Mouse (Mus musculus) hindbrain, embryonic 10.5 days (tissue): ENCODE measurements around the gene Ube2ql1. TPM values are rescaled to one million over a fixed set of nuclear protein-coding genes. Genes with fewer than 3 reads are reported as not detected.

Experiments
- DNase-seq: peaks from one replicate; pipeline ENCODE4 v3.0.0-alpha.2; 2017; ENCODE audit warnings: low spot score
- H3K27ac ChIP-seq: fragments of 300-500 bp; sonication (generic); 2 replicates; pipeline ENCODE4 v1.5.1; 2016; ENCODE audit warnings: mild to moderate bottlenecking, moderate library complexity
- H3K27me3 ChIP-seq: fragments of 300-500 bp; sonication (generic); 2 replicates; pipeline ENCODE4 v1.6.1; 2016; ENCODE audit warnings: mild to moderate bottlenecking; ENCODE audit not compliant: poor library complexity, insufficient read depth, severe bottlenecking
- H3K36me3 ChIP-seq: fragments of 300-500 bp; sonication (generic); 2 replicates; pipeline ENCODE4 v1.6.1; 2016; ENCODE audit warnings: mild to moderate bottlenecking, moderate library complexity
- H3K4me1 ChIP-seq: fragments of 300-500 bp; sonication (generic); replicated peaks from 2 replicates; pipeline ENCODE4 v1.6.1; 2016; ENCODE audit warnings: mild to moderate bottlenecking
- H3K4me3 ChIP-seq: fragments of 300-500 bp; sonication (generic); 2 replicates; pipeline ENCODE4 v1.5.1; 2016; ENCODE audit warnings: mild to moderate bottlenecking, moderate library complexity
- H3K9me3 ChIP-seq: fragments of 300-500 bp; sonication (generic); 2 replicates; pipeline ENCODE4 v1.6.1; 2016; ENCODE audit warnings: mild to moderate bottlenecking, moderate library complexity
- WGBS: fragments of 180-500 bp; shearing (Covaris S2); methylation state at CpG from one replicate; pipeline ENCODE4 v1.1.7; 2016; 5-methylcytosine and 5-hydroxymethylcytosine counted together
- polyA plus RNA-seq: library from polyadenylated mRNA; unstranded; fragments of >200 nt; fragmentation: Nextera tagmentation; extraction: Ambion mirVana; gene quantifications from 2 replicates; pipeline ENCODE4 v1.2.1, GENCODE M21; 2016

Ube2ql1 gene
- polyA plus RNA-seq, 1 experiment from 2014 or later = 6.1 TPM

DNA sequence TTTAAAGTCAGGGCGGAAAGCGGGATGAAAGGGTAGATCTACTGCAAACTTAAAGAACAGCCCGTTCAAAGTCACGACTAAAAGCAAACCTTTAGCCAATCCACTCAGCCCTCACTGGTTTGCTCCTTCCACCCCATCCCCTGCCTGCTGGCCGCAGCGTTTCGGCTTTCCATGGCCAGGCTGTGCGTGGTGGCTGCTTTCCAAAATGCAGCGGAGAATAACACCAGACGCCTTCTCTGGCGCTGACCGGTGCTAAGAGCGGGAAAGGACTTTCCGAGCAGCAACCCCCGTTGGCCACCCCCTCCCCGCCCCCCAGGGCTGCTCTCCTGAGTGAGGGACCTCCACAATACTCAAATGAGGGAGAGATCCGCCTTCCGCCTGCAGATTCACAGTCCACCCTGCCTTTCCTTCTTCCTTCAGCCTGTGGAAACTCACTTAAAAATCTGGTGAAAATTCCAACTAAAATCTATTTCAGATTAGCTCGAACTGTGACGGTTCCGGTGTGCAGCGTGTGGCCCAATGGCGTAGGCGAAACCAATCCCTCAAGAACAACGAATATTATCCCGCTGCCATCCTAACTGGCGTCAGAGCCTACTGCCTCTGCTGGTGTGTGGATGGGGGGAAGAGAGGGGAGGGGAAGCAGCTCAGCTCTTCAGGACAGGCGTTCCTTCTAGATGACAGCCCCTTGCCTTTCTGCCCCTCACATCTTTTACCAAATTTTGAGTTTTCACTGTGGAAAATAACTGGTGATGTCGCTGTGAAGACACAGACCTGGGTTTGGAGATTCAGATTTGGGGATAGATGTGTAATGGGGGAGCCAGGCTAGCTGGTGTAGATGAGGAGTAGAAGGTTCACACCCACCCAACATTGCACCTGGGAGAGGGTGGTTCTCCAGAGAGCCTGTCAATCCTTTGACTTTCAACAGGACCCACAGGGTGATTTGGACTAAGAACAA, 919 bp upstream of the Ube2ql1 start:
- Histone ChIP-seq H3K4me1 (peaks cover 28% of the 10 kb centered on the region), H3K27ac (peak overlapping the region; percentile 90), H3K4me3 (peak overlapping the region; percentile 81), H3K9me3 (no peaks in the 10 kb centered on the region), H3K27me3 (peaks cover 54% of the 10 kb centered on the region), H3K36me3 (no peaks in the 10 kb centered on the region)
- DNase-seq = peak; percentile 65
- 2% methylated on average over 29 of the region's 29 CpGs for WGBS

DNA sequence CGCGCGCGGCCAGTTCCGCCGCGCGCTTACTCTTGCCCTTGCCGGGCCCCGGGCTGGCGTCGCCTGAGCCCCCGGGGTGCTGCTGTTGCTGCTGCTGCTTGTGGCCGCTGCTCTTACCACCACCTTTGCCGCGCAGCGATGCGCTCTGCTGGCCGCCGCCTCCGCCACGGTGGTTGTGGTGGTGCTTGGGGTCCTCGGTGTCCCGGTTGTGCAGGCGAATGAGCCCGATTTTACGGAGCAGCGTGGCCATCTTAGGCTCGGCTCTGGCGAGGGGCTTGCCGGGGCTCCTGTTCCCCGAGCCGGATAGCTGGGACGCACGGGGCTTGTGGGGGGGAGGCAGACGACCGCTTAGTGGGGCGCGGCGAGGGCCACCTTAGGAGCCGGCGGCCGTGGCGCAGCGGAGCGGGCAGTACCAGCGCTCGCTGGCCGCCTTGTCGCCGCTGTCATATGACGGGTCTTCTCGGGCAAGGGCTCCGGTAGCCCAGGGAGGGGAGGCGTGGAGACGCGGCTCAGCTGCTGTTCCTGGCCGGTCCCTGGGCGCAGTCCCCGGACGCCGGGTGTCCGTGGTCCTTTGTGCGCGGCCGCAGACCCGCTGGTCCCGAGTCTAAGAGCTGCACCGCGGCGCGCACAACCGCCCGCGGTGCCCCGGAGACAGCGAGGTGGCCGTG, 464 bp downstream of the Ube2ql1 start:
- H3K9me3 ChIP-seq = no peaks in the 10 kb centered on the region
- H3K27ac ChIP-seq = peak overlapping the region; percentile 90
- H3K4me1 ChIP-seq = peaks cover 28% of the 10 kb centered on the region
- peak overlapping the region; percentile 81 for H3K4me3 ChIP-seq
- under 1% methylated on average over 78 of the region's 78 CpGs for WGBS
- H3K27me3 ChIP-seq = peaks cover 61% of the 10 kb centered on the region
- H3K36me3 ChIP-seq = no peaks in the 10 kb centered on the region
- DNase-seq = peak; percentile 75

DNA sequence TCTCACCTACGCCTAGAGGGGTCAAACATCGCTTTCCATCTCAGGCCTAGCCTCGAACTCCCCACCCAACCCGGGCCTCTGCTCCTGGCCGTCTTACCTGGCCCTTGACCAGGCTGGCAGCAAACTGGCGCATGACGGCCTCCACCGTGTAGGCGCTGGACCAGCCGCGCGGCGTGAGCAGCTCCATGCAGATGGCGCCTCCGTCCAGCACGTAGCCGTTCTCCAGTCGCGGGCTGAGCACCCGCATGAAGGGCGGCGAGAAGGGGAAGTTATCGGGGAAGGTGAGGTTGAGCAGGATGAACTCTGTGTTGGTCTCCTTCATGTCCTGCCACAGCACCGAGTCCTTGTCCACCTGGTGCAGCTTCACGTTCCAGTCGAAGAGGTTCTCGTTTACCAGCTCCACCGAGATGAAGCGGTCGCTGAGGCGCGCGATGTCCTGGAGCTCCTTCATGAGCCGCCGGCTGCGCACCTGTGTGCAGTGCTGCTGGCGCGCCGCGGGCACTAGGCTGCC, 1.2 kb downstream of the Ube2ql1 start:
- peaks cover 28% of the 10 kb centered on the region for H3K4me1 ChIP-seq
- no peaks in the 10 kb centered on the region for H3K36me3 ChIP-seq
- peak overlapping the region; percentile 81 for H3K4me3 ChIP-seq
- WGBS = under 1% methylated on average over 40 of the region's 40 CpGs
- peak overlapping the region; percentile 90 for H3K27ac ChIP-seq
- H3K9me3 ChIP-seq = no peaks in the 10 kb centered on the region
- H3K27me3 ChIP-seq = peaks cover 61% of the 10 kb centered on the region
- peak; percentile 66 for DNase-seq

DNA sequence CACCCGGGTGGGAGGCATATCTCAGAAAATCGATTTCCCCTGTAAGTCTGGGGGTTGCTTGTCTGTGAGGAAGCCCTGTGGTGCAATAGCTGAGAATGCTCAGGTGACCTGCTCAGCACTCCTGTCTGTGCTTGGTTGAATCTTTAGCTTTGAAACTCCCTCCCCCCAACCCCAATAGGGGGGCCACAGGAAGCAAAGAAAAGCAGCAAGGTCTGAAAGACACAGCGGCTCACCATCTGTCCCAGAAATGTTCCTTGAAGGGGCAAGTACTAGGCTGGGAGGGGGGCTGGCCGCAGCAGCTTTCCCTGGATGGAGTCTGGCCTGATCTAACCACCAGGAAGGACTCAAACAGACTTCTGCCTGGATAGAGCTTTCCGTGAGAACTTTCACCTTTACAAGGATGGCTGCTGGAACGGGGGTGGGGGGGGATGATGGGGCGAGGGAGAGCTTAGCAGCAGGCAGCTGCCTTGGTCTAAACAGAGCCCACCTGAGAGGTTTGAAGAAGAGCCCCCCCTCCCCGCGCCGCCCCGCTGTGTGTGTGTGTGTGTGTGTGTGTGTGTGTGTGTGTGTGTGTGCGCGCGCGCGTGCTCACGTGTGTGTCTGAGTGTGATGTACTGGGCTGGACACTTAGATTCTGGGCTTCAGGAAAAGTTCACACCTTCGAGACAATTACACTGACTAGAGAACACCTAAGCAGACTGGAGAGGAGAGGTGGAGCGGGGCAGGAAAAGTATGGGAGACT, 2.1 kb downstream of the Ube2ql1 start:
- no peaks in the 10 kb centered on the region for H3K9me3 ChIP-seq
- H3K4me3 ChIP-seq = peak overlapping the region; percentile 81
- WGBS = 14% methylated on average over 16 of the region's 19 CpGs
- H3K27me3 ChIP-seq = peaks cover 61% of the 10 kb centered on the region
- H3K36me3 ChIP-seq = peaks cover under 1% of the 10 kb centered on the region; the same call in 1 of the 2 replicates
- peaks cover 28% of the 10 kb centered on the region for H3K4me1 ChIP-seq
- peak; percentile 9 for DNase-seq
- H3K27ac ChIP-seq = peak overlapping the region; percentile 90; the same call in 1 of the 2 replicates

GRCm38 (mm10) chr13:69732636-69733035, 7.1 kb downstream of the Ube2ql1 start:
- WGBS = 89% methylated on average over 6 of the region's 6 CpGs
- H3K4me1 ChIP-seq = peaks cover 4% of the 10 kb centered on the region
- no peaks in the 10 kb centered on the region for H3K9me3 ChIP-seq
- no peak for DNase-seq
- H3K27ac ChIP-seq = no peak overlapping the region
- peaks cover 16% of the 10 kb centered on the region; the same call in 1 of the 2 replicates for H3K36me3 ChIP-seq
- H3K4me3 ChIP-seq = no peak overlapping the region
- peaks cover 27% of the 10 kb centered on the region for H3K27me3 ChIP-seq

- WGBS = 95% methylated on average over 3 of the region's 3 CpGs
These were observed 14.3 kb downstream of the Ube2ql1 start for GRCm38 (mm10) chr13:69725376-69725775.

GRCm38 (mm10) chr13:69721141-69721540, 18.5 kb downstream of the Ube2ql1 start:
- WGBS = 10% methylated on average over 6 of the region's 6 CpGs
- H3K9me3 ChIP-seq = no peaks in the 10 kb centered on the region
- no peak for DNase-seq
- no peak overlapping the region for H3K27ac ChIP-seq
- H3K4me1 ChIP-seq = peaks cover 25% of the 10 kb centered on the region
- no peaks in the 10 kb centered on the region for H3K27me3 ChIP-seq
- no peak overlapping the region for H3K4me3 ChIP-seq
- H3K36me3 ChIP-seq = no peaks in the 10 kb centered on the region

More at GRCm38 (mm10) chr13:69725376-69725775, 14.3 kb downstream of the Ube2ql1 start:
- H3K4me3 ChIP-seq = no peak overlapping the region
- H3K9me3 ChIP-seq = no peaks in the 10 kb centered on the region
- no peak for DNase-seq
- H3K36me3 ChIP-seq = peaks cover 9% of the 10 kb centered on the region
- H3K27me3 ChIP-seq = no peaks in the 10 kb centered on the region
- 0 out of 2 replicates have a peak, but pooled peaks cover 10% of the 10 kb centered on the region for H3K4me1 ChIP-seq
- H3K27ac ChIP-seq = no peak overlapping the region

DNA sequence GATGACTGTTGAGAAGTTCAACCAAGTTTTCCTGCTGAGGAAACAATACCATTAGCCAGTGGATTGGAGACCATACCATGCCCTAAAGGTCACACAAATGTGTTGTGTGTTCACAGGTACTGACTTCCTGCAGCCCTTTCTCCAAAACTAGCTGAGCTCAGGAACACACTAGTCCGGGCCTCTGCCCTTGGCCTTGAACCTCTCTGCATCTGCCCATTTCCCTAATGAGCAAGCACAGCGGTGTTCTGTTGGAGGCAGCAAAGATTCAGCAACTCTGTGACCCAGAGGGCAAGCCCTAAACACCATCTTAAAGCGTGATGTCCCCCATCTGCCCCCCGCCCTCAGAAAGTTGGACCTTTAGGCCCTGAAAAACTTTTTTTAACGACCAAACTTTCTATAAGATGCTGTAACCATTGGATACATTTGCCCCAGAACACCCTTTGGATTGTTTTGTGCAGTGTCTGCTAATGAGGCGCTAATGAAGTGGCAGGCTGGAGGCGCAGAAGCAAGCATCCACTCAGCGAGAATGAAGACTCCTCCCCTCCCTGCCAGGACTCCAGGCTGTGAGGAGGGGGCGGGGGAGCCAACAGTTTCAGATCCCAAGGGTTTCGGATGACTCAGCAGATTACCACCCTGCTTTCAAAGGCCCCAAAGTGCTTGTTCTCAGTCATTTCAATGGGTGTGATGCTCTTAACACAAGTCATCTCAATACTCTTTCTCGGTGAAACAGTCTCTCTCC, 21.7 kb downstream of the Ube2ql1 start:
- H3K4me1 ChIP-seq = peaks cover 30% of the 10 kb centered on the region
- peak; percentile 22 for DNase-seq
- H3K27ac ChIP-seq = no peak overlapping the region
- no peak overlapping the region for H3K4me3 ChIP-seq
- 13% methylated on average over 11 of the region's 11 CpGs for WGBS
- no peaks in the 10 kb centered on the region for H3K36me3 ChIP-seq
- H3K9me3 ChIP-seq = no peaks in the 10 kb centered on the region
- H3K27me3 ChIP-seq = no peaks in the 10 kb centered on the region

DNA sequence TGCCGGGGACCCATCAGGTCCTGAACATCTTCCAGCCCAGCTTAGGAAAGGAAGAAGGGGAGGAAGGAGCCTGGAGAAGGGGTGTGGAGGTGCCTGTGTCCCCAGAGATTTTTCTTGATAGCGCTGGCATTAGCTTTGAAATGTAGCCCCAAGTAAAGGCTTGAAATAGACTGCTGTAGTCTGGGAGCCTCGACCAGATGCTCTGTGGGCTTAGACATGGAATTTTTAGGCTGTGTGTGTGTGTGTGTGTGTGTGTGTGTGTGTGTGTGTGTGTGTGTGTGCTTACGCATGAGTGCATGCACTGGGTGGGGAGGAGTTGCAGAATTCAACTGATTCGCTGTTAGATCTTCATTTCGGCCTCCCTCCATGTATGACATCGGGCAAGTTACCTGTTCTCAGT, 31.5 kb downstream of the Ube2ql1 start:
- no peak for DNase-seq
- no peaks in the 10 kb centered on the region for H3K9me3 ChIP-seq
- peaks cover 5% of the 10 kb centered on the region; the same call in 1 of the 2 replicates for H3K4me1 ChIP-seq
- WGBS = 92% methylated on average over 7 of the region's 7 CpGs
- H3K36me3 ChIP-seq = 0 out of 2 replicates have a peak, but pooled peaks cover 3% of the 10 kb centered on the region
- H3K27ac ChIP-seq = no peak overlapping the region
- H3K27me3 ChIP-seq = peaks cover 8% of the 10 kb centered on the region; the same call in 1 of the 2 replicates
- no peak overlapping the region for H3K4me3 ChIP-seq

DNA sequence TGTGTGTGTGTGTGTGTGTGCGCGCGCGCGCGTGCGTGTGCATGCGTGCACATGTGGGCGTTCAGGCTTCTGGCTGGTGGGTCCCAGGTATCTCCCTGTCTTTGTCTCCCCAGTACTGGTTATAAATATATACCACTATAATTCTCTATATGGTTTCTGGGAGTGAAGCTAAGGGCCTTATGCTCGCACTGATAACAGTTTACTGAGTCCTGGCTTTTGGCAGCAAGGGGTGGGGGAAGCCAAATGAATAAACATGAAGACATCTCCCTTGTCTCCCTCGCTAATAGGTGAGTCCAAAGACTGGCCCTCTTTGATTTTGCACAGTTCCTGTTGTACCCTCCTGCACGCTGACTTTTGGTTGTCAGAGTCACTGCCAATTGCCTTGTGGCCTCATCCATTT, 32.2 kb downstream of the Ube2ql1 start:
- Histone ChIP-seq H3K27me3 (peaks cover 12% of the 10 kb centered on the region; the same call in 1 of the 2 replicates), H3K27ac (no peak overlapping the region), H3K36me3 (0 out of 2 replicates have a peak, but pooled peaks cover 3% of the 10 kb centered on the region), H3K4me3 (no peak overlapping the region), H3K9me3 (no peaks in the 10 kb centered on the region), H3K4me1 (peaks cover 5% of the 10 kb centered on the region; the same call in 1 of the 2 replicates)
- DNase-seq = no peak
- 91% methylated on average over 12 of the region's 12 CpGs for WGBS

GRCm38 (mm10) chr13:69706919-69707318, 32.8 kb downstream of the Ube2ql1 start:
- Histone ChIP-seq H3K36me3 (0 out of 2 replicates have a peak, but pooled peaks cover 3% of the 10 kb centered on the region), H3K9me3 (no peaks in the 10 kb centered on the region), H3K4me1 (peaks cover 5% of the 10 kb centered on the region; the same call in 1 of the 2 replicates), H3K27ac (no peak overlapping the region), H3K27me3 (peaks cover 12% of the 10 kb centered on the region; the same call in 1 of the 2 replicates), H3K4me3 (no peak overlapping the region)
- 63% methylated on average over 2 of the region's 2 CpGs for WGBS
- DNase-seq = no peak
